Mouse (Mus musculus): Measurements from ENCODE around the gene Map3k5. TPM values are rescaled to one million over a fixed set of nuclear protein-coding genes. Genes with fewer than 3 reads are reported as not detected.

The Map3k5 gene
- total and polyA plus RNA-seq, 2 experiments from 2014 or later = 1.5 to 5.3 TPM

- no peak for TF ChIP-seq CTCF (IDR thresholded peaks at IDR 0.05)
- Histone ChIP-seq H3K4me2 (ENCODE audit: low read depth, low read length, poor library complexity, severe bottlenecking) (no peak overlapping the region), H3K9ac (replicated peaks; ENCODE audit: low read length, poor library complexity, severe bottlenecking) (no peak overlapping the region), H3K27ac (ENCODE audit: low read depth, low read length) (no peak overlapping the region), H3K4me3 (ENCODE audit: low read depth, low read length) (no peak overlapping the region), H3K27me3 (ENCODE audit: insufficient read depth, low read length) (no peaks in the 10 kb centered on the region), H3K36me3 (ENCODE audit: insufficient read depth, low read length) (no peaks in the 10 kb centered on the region), H3K4me1 (ENCODE audit: insufficient read depth, low read length) (no peaks in the 10 kb centered on the region), H3K9me3 (ENCODE audit: low read length) (no peaks in the 10 kb centered on the region)
- ATAC-seq (ENCODE audit: low FRiP score) (no peak), DNase-seq (ENCODE audit: low spot score) (no peak)
- 74% methylated on average over 6 of the region's 6 CpGs for WGBS
Observed at GRCm38 (mm10) chr10:19938738-19939137, 4.5 kb downstream of the Map3k5 start.

GRCm38 (mm10) chr10:19939282-19939705 lies 5.0 kb downstream of the Map3k5 start:
- DNase-seq (ENCODE audit: low spot score) (no peak), ATAC-seq (ENCODE audit: low FRiP score) (no peak)
- Histone ChIP-seq H3K9ac (replicated peaks; ENCODE audit: low read length, poor library complexity, severe bottlenecking) (no peak overlapping the region), H3K9me3 (ENCODE audit: low read length) (no peaks in the 10 kb centered on the region), H3K4me1 (ENCODE audit: insufficient read depth, low read length) (no peaks in the 10 kb centered on the region), H3K36me3 (ENCODE audit: insufficient read depth, low read length) (no peaks in the 10 kb centered on the region), H3K27ac (ENCODE audit: low read depth, low read length) (no peak overlapping the region), H3K4me3 (ENCODE audit: low read depth, low read length) (no peak overlapping the region), H3K4me2 (ENCODE audit: low read depth, low read length, poor library complexity, severe bottlenecking) (no peak overlapping the region), H3K27me3 (ENCODE audit: insufficient read depth, low read length) (no peaks in the 10 kb centered on the region)
- WGBS = 64% methylated on average over 8 of the region's 8 CpGs
- TF ChIP-seq CTCF (IDR thresholded peaks at IDR 0.05) = no peak

- Histone ChIP-seq H3K4me2 (ENCODE audit: low read depth, low read length, poor library complexity, severe bottlenecking) (no peak overlapping the region), H3K9ac (replicated peaks; ENCODE audit: low read length, poor library complexity, severe bottlenecking) (no peak overlapping the region), H3K27ac (ENCODE audit: low read depth, low read length) (no peak overlapping the region), H3K4me1 (ENCODE audit: insufficient read depth, low read length) (no peaks in the 10 kb centered on the region), H3K4me3 (ENCODE audit: low read depth, low read length) (no peak overlapping the region), H3K36me3 (ENCODE audit: insufficient read depth, low read length) (no peaks in the 10 kb centered on the region), H3K27me3 (ENCODE audit: insufficient read depth, low read length) (no peaks in the 10 kb centered on the region), H3K9me3 (ENCODE audit: low read length) (no peaks in the 10 kb centered on the region)
- no peak for TF ChIP-seq CTCF (IDR thresholded peaks at IDR 0.05)
- WGBS = 92% methylated on average over 7 of the region's 7 CpGs
- ATAC-seq (ENCODE audit: low FRiP score) = no peak
- no peak for DNase-seq (ENCODE audit: low spot score)
Observed at GRCm38 (mm10) chr10:19940127-19940526, 5.9 kb downstream of the Map3k5 start.

GRCm38 (mm10) chr10:19940626-19941025 lies 6.4 kb downstream of the Map3k5 start:
- Histone ChIP-seq H3K36me3 (ENCODE audit: insufficient read depth, low read length) (no peaks in the 10 kb centered on the region), H3K9ac (replicated peaks; ENCODE audit: low read length, poor library complexity, severe bottlenecking) (no peak overlapping the region), H3K4me2 (ENCODE audit: low read depth, low read length, poor library complexity, severe bottlenecking) (no peak overlapping the region), H3K27ac (ENCODE audit: low read depth, low read length) (no peak overlapping the region), H3K27me3 (ENCODE audit: insufficient read depth, low read length) (no peaks in the 10 kb centered on the region), H3K4me1 (ENCODE audit: insufficient read depth, low read length) (no peaks in the 10 kb centered on the region), H3K9me3 (ENCODE audit: low read length) (no peaks in the 10 kb centered on the region), H3K4me3 (ENCODE audit: low read depth, low read length) (no peak overlapping the region)
- WGBS = 91% methylated on average over 8 of the region's 8 CpGs
- ATAC-seq (ENCODE audit: low FRiP score) (no peak), DNase-seq (ENCODE audit: low spot score) (no peak)
- no peak for TF ChIP-seq CTCF (IDR thresholded peaks at IDR 0.05)

GRCm38 (mm10) chr10:19941063-19941462 lies 6.8 kb downstream of the Map3k5 start:
- Histone ChIP-seq H3K27ac (ENCODE audit: low read depth, low read length) (no peak overlapping the region), H3K9me3 (ENCODE audit: low read length) (no peaks in the 10 kb centered on the region), H3K4me1 (ENCODE audit: insufficient read depth, low read length) (no peaks in the 10 kb centered on the region), H3K4me3 (ENCODE audit: low read depth, low read length) (no peak overlapping the region), H3K9ac (replicated peaks; ENCODE audit: low read length, poor library complexity, severe bottlenecking) (no peak overlapping the region), H3K36me3 (ENCODE audit: insufficient read depth, low read length) (no peaks in the 10 kb centered on the region), H3K27me3 (ENCODE audit: insufficient read depth, low read length) (no peaks in the 10 kb centered on the region), H3K4me2 (ENCODE audit: low read depth, low read length, poor library complexity, severe bottlenecking) (no peak overlapping the region)
- DNase-seq (ENCODE audit: low spot score) = no peak
- WGBS = 73% methylated on average over 6 of the region's 6 CpGs
- no peak for TF ChIP-seq CTCF (IDR thresholded peaks at IDR 0.05)
- ATAC-seq (ENCODE audit: low FRiP score) = no peak

- Histone ChIP-seq H3K9me3 (ENCODE audit: low read length) (no peaks in the 10 kb centered on the region), H3K4me1 (ENCODE audit: insufficient read depth, low read length) (no peaks in the 10 kb centered on the region), H3K27ac (ENCODE audit: low read depth, low read length) (no peak overlapping the region), H3K36me3 (ENCODE audit: insufficient read depth, low read length) (no peaks in the 10 kb centered on the region), H3K27me3 (ENCODE audit: insufficient read depth, low read length) (no peaks in the 10 kb centered on the region), H3K4me2 (ENCODE audit: low read depth, low read length, poor library complexity, severe bottlenecking) (no peak overlapping the region), H3K9ac (replicated peaks; ENCODE audit: low read length, poor library complexity, severe bottlenecking) (no peak overlapping the region), H3K4me3 (ENCODE audit: low read depth, low read length) (no peak overlapping the region)
- ATAC-seq (ENCODE audit: low FRiP score) (no peak), DNase-seq (ENCODE audit: low spot score) (no peak)
- 90% methylated on average over 9 of the region's 9 CpGs for WGBS
- TF ChIP-seq CTCF (IDR thresholded peaks at IDR 0.05) = no peak
Observed at GRCm38 (mm10) chr10:19941914-19942313, 7.6 kb downstream of the Map3k5 start.

Measured in midbrain, postnatal 0 days (tissue).